Mouse (Mus musculus): ENCODE data around the gene Gchfr.

The Gchfr gene

GRCm38 (mm10) chr2:119166901-119167865 is at the start of gene Gchfr:
TSS of gene Gchfr (plus strand) at chr2:119167773.
- no peak for DNase-seq (ENCODE audit: extremely low read depth, low read depth, low spot score)

- no peak for DNase-seq (ENCODE audit: extremely low read depth, low read depth, low spot score)
Measured at GRCm38 (mm10) chr2:119136346-119136898, 31.2 kb upstream of the Gchfr start.

GRCm38 (mm10) chr2:119145199-119145598 is 22.4 kb upstream of the Gchfr start:
- peak; percentile 92 for DNase-seq (ENCODE audit: extremely low read depth, low read depth, low spot score)

GRCm38 (mm10) chr2:119146435-119146834 is 21.1 kb upstream of the Gchfr start:
- peak; percentile 63 for DNase-seq (ENCODE audit: extremely low read depth, low read depth, low spot score)

- no peak for DNase-seq (ENCODE audit: extremely low read depth, low read depth, low spot score)
Measured at GRCm38 (mm10) chr2:119147160-119147678, 20.4 kb upstream of the Gchfr start.

- DNase-seq (ENCODE audit: extremely low read depth, low read depth, low spot score) = no peak
Measured at GRCm38 (mm10) chr2:119147775-119148174, 19.8 kb upstream of the Gchfr start.

- DNase-seq (ENCODE audit: extremely low read depth, low read depth, low spot score) = no peak
Measured at GRCm38 (mm10) chr2:119152255-119152654, 15.3 kb upstream of the Gchfr start.

- no peak for DNase-seq (ENCODE audit: extremely low read depth, low read depth, low spot score)
Measured at GRCm38 (mm10) chr2:119154683-119155082, 12.9 kb upstream of the Gchfr start.

GRCm38 (mm10) chr2:119155388-119155787 is 12.2 kb upstream of the Gchfr start:
- no peak for DNase-seq (ENCODE audit: extremely low read depth, low read depth, low spot score)

- no peak for DNase-seq (ENCODE audit: extremely low read depth, low read depth, low spot score)
Measured at GRCm38 (mm10) chr2:119156081-119156680, 11.4 kb upstream of the Gchfr start.

- DNase-seq (ENCODE audit: extremely low read depth, low read depth, low spot score) = no peak
Measured at GRCm38 (mm10) chr2:119156681-119157572, 10.6 kb upstream of the Gchfr start, which contains the start of gene Rmdn3. TSS of gene Rmdn3 (minus strand) at chr2:119157034.

GRCm38 (mm10) chr2:119157836-119158235 is 9.7 kb upstream of the Gchfr start:
- no peak for DNase-seq (ENCODE audit: extremely low read depth, low read depth, low spot score)

GRCm38 (mm10) chr2:119161247-119161646 is 6.3 kb upstream of the Gchfr start:
- DNase-seq (ENCODE audit: extremely low read depth, low read depth, low spot score) = no peak

GRCm38 (mm10) chr2:119163135-119163534 is 4.4 kb upstream of the Gchfr start:
- no peak for DNase-seq (ENCODE audit: extremely low read depth, low read depth, low spot score)

- DNase-seq (ENCODE audit: extremely low read depth, low read depth, low spot score) = no peak
Measured at GRCm38 (mm10) chr2:119163999-119164398, 3.6 kb upstream of the Gchfr start.

GRCm38 (mm10) chr2:119165401-119165800 is 2.2 kb upstream of the Gchfr start:
- DNase-seq (ENCODE audit: extremely low read depth, low read depth, low spot score) = no peak

GRCm38 (mm10) chr2:119167866-119168256 is 288 bp downstream of the Gchfr start:
- DNase-seq (ENCODE audit: extremely low read depth, low read depth, low spot score) = no peak

- DNase-seq (ENCODE audit: extremely low read depth, low read depth, low spot score) = no peak
Measured at GRCm38 (mm10) chr2:119170282-119170681, 2.7 kb downstream of the Gchfr start.

- DNase-seq (ENCODE audit: extremely low read depth, low read depth, low spot score) = peak; percentile 56
Measured at GRCm38 (mm10) chr2:119171574-119171973, 4.0 kb downstream of the Gchfr start.

GRCm38 (mm10) chr2:119172446-119172845 is 4.9 kb downstream of the Gchfr start:
- DNase-seq (ENCODE audit: extremely low read depth, low read depth, low spot score) = no peak
